Mouse (Mus musculus) neural tube, postnatal 0 days (tissue): ENCODE measurements around the gene Snx4. TPM values are rescaled to one million over a fixed set of nuclear protein-coding genes. Genes with fewer than 3 reads are reported as not detected.

Experiments
- polyA plus RNA-seq: library from polyadenylated mRNA; unstranded; fragments of >200 nt; fragmentation: Nextera tagmentation; extraction: Ambion mirVana; gene quantifications from 2 replicates; pipeline ENCODE4 v1.2.1, GENCODE M21; 2015

The Snx4 gene
- polyA plus RNA-seq, result 76.6 and 84.0 TPM in 2 replicates

DNA sequence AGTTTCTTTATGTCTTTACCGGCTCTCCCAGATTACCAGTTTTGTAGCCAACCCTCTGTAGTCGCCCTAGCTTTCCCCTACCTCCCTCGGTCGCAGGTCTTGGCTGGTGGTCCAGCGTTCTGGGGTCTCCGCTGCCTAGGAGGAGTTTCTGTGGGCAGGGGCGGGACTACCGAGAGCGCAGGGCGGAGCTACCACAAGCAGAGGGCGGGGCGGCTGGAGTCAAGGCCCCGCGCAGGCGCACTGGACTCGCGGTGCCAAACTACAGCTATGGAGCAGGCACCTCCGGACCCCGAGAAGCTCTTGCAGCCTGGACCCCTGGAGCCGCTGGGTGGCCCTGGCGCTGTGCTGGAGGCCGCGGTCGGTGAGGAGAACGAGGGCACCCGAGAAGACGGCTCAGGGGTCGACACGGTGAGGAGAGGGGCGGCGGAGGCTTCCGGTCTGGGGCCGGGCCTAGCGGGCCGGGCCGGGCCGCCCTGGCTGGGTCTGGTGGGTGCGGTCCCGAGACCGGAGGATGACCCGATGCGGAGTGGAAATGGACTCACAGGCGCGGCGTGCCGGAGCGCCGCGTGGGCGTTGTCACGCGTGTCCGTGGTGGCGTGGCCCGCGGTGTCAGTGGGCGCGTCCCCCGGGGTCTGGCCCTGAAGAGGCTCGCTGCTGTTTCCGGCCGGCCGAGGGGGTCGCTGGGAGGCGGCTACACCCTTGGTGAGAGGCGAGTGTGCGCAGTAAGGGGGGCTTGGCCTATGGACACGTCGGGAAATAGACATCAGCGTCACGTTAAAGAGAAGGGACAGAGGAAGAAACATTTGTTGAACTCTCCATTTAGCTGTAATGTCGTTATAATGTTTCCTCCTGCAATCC, at the start of gene Snx4:
Gene Snx4 (plus strand): TSS at position 249 of the 858 bp plus-strand sequence.

Other genes starting within 250 kb of the Snx4 start
- 3.7 and 4.2 TPM in 2 replicates for gene Iqcg, start 195.2 kb upstream of the Snx4 start, polyA plus RNA-seq
- 455 and 520 TPM in 2 replicates for gene Rpl35a, start 195.0 kb upstream of the Snx4 start, polyA plus RNA-seq
- gene Lmln, start 188.9 kb upstream of the Snx4 start, polyA plus RNA-seq, result 2.6 and 4.1 TPM in 2 replicates
- 12.0 and 12.4 TPM in 2 replicates for gene Osbpl11, start 66.4 kb upstream of the Snx4 start, polyA plus RNA-seq
- gene Zfp148, start 129.4 kb downstream of the Snx4 start, polyA plus RNA-seq, result 37.5 and 38.5 TPM in 2 replicates